Mouse (Mus musculus) fibroblast of lung, adult 2 months (primary cell): ENCODE measurements around the gene Mrps18b.
A peak's percentile ranks its signal among the peaks of the same experiment; 100 is the strongest.
"Not testable (repeated sequence)": the region's sequence is repeated elsewhere in the genome, so short reads cannot be mapped to it uniquely, and the experiment has no call there.

Source experiments
- DNase-seq: peaks from one replicate; pipeline ENCODE4 v3.0.0-alpha.2; 2011; ENCODE audit warnings: low read depth

Mrps18b gene

DNA sequence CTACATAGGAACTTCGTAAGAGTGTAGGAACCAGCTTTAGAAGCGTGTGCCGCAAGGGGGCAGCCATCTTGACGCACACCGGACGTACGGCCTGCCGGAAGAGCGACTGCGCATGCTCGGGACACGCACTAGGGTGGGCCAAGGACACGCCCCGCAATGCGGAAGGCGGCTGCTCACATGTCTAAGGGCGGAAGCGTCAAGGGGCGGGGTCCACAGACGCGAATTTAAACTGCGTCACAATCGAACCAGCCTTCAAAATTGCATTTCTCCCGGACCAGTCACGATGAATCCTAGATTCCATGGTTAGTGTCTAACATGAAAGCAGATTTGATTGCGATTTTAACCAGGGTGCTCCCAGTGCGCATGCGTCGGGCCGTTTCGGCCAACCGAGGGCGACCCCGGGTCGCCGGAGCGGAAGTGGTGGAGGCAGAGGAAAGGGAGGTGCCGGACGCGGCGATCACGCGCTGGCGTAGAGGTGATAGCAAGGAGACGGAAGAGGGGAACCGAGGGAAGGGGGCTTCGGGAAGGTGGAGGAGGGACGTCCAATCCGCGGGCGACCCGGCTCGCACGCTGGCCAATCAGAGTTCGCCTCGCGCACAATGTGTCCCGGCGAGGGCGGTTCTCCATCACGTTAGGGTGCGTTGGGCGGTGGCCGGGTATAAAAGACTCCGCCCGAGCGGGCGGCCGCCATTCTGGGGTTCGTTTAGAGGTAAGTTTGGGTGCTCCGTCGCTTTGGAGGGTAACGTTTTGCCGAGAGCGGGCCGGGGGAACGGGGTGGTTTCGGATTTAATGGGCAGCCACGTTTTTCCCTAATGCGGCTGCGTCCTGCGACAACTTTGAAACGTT lies at the start of gene Mrps18b, which contains the start of gene Ppp1r10:
Mrps18b (minus strand) TSS at position 93 of the 846 bp plus-strand sequence.
Ppp1r10 (plus strand) TSS at position 138 of the 846 bp plus-strand sequence.
- DNase-seq, result peak; percentile 99

DNA sequence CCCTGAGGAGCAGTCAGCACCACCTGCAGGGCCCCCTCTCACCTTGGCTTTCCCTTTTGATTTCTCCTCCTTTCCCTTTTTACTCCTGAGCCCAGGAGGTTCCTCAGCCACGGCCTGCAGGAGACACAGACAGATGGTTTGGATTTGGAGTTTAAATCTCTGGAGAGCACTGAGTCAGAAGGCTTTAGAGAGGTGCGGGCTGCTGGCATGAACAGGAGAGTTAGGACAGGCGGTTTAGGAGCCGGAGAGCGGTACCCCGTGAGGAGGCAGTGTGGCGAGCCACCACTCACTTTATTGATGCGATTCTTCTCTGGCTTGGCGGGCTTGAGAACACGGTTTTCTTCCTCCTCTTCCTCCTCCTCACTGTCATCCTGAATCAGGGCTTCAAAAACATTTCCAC lies 47.1 kb upstream of the Mrps18b start:
- no peak for DNase-seq

DNA sequence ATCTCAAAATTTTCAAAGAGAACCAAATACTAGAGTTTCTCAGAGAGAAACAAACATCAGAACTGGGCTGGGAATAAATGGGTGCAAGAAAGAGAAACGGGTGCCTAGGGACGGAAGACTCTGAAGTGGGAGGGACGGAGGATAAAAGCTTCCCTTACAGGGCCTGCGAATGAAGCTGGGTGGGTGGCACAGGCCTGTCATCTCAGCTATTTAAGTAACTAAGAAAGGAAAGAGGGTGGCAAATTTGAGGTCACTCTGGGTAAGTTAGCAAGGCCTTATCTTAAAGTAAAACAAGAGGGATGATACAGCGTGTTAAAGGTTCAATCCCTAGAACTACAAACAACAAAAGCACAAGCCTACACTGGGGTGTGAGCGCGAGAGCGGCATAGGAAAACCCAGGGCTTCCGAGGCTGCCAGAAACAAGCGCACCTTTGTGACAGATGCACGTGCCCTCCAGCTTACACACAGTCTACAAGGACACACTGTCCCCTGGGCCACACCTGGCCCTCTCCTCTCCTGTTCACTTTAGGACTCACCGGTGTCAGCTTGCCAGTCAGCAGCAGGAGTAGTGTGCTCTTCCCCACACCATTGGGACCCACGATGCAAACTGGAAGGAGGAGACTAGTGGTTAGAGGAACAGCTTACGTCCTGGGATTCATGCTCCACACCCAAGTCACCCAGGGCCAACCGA lies 42.5 kb upstream of the Mrps18b start:
- DNase-seq, result no peak

DNA sequence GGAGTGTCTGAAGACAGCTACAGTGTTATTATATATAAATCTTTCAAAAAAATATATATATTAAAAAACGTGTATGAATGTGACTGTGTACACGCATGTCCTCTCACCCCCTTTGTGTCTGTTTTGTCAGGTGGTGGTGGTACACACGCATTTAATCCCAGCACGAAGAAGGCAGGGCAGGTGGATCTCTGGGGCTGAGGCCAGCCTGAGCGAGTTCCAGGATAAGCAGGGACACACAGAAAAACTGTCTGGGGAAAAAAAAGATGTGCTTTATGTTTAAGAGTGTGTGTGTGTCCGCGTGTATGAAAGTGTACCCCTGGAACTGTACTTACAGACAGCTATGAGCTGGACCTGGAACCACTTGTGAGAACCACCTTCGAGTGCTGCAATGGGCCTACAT lies 38.5 kb upstream of the Mrps18b start:
- no peak for DNase-seq

DNA sequence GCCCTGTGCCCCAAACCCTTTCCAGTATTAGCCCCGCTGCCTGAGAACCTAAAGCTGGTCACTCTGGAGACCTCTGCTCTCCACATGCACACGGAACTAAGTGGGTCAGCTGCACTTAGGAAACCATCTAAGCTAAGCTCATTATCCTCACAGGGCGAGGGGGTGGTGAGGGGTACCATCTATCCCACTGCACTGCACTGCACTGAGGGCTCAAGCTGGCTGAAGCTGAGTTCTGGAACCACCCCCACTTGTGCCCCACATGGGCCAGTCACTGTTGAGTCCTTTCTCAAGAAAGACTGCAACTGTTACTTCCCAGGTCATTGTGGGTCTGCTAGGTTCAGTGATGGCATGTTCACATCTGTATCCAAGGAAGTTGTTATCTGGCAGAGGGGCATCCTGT lies 36.4 kb upstream of the Mrps18b start:
- DNase-seq, result not testable (repeated sequence)

DNA sequence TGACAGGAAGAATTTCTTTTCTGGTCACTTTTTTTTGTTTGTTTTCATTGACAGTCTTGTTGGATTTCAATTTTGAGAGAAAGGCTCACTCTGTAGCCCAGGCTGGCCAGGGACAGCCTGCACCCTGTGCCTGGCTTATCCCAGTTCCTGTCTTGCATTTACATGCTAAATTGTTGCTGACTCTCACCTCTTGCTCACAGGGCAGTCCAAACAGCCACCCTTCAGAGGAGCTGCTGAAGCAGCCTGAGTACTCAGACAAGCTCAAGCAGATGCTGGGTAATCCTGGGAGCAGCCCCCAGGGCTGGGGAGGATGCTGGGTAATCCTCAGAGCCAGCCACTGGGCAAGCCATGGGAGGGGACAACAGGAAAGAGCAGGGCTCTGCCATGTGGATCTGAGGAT lies 34.8 kb upstream of the Mrps18b start:
- not testable (repeated sequence) for DNase-seq

DNA sequence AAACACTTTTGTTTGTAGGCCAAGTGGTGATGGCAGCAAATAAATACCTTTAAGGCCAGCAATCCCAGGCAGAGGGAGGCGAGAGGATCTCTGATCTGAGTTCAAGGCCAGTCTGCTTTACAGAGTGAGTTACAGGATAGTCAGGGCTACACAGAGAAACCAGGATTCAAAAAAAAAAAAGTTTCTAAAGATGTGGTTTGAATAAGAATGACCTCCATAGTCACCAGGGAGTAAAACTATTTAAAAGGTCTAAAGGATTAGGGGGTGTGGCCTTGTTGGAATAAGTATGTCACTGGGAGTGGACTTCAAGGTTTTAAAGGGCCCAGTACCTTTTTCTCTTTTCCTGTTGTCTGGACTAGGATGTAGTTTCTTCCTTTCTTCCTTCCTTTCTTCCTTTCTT lies 23.8 kb upstream of the Mrps18b start:
- DNase-seq, result no peak

DNA sequence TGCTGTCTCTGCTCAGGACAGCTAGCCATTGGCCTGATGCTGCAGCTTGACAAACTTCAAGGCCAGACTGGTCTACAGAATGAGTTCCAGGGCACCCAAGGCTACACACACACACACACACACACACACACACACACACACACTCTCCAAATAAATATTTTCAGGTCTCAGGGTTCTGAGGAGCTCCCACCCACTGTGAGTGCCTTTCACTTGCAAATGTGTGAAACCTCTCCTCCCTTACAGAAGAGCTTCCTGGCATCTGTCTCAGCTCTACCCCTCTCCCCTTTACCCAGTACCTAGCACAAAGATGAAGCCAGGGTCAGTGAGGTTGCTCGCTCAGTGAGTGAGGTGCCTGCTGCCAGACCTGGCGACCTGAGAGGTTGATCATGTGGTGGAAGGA lies 22.9 kb upstream of the Mrps18b start:
- no peak for DNase-seq

DNA sequence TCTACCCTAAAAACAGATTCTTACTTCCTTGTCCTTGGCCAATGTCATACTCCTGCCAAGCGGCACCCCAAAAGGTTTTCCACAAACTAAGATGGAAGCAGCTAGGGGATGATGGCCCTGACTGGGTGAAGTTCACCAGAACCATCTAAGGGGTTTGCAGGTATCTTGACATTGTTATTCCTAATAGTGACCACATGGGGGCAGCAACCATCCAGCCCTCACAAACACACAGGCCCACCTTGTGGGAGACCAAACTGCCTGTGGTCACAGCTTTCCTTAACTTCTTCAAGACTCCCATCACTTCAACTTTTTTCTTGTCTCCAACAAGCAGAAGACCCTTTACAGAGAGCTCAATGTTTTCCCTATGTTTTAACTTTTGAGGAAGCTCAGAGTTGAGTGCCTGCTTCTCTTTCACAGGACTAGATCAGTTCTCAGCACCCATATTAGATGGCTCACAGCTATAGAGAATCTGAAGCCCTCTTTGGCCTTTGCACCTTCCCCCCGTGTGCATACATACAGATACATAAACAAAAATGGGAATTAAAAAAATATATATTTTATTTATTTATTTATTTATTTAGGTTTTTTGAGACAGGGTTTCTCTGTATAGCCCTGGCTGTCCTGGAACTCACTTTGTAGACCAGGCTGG lies 21.6 kb upstream of the Mrps18b start:
- no peak for DNase-seq

DNA sequence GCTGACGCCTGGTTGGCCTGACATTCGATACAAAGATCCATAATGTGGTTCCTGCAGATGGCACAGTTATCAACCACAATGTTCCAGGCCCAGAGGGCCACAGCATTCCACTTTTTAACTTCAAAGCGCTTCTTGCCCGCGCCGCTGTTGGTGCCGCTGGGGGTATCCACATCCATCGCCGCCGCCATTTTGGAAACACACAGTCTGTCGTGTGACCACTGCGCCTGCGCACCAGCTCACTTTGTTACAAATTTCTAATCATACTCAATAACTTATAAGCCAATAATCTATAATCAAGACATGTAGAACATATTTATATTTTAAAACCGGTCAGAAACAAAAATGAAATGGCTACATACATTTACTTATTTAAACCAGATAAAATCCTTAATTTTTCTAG lies 19.6 kb upstream of the Mrps18b start:
- not testable (repeated sequence) for DNase-seq

DNA sequence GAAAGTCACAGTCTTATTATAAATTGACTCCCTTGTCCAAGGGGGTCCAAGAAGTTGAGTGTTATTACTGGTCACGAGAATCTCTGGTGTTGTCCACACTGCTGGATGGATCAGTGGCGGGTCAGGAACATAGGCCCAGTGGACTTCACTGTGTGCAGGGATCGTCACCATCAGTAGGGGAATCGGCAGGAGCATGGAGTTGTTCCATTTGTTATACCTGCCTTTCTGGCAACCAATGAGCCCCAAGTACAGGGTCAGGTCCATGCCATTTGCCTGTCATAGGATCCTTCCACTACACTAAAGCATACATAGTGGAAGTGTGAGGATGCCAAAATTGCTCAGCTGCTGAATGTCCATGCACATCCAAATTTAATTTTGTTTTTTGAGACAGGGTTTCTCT lies 16.4 kb upstream of the Mrps18b start:
- DNase-seq, result no peak

DNA sequence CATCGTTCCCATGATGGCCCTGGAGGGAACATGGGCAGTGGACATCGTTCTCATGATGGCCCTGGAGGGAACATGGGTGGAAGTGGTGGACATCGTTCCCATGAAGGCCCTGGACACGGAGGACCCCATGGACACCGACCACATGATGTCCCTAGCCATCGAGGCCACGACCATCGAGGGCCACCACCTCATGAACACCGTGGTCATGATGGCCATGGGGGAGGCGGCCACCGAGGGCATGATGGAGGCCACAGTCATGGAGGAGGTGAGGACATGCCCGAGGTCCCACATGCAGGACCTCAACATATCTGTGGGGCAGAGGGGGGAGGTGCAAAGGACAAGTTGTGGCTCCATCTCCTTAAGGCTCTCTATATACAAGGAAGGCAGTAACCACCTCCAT lies 14.4 kb upstream of the Mrps18b start:
- DNase-seq, result no peak

DNA sequence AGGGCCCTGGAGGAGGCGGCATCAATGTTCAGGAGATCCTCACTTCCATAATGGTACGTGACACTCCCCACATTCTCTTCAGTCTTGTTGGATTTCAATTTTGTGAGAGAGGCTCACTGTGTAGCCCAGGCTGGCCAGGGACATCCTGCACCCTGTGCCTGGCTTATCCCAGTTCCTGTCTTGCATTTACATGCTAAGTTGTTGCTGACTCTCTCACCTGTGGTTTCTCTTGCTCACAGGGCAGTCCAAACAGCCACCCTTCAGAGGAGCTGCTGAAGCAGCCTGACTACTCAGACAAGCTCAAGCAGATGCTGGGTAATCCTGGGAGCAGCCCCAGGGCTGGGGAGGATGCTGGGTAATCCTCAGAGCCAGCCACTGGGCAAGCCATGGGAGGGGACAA lies 13.3 kb upstream of the Mrps18b start:
- DNase-seq, result no peak

DNA sequence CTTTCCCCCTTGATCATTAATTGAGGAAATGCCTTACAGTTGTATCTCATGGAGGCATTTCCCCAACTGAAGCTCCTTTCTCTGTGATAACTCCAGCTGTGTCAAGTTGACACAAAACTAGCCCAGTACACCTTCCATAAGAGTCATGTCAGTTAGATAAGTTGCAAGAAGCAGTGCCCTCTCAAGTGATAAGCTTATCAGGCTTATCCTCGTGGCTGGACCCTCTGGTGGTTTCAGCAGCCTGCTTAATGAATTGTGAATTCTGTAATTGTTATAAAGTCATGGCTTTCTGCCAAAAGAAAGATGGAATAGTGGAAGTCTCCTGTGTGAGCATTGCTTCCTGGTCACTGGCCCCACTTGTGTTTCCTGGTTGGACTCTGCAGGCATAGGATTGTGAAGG lies 11.3 kb upstream of the Mrps18b start:
- DNase-seq, result no peak

DNA sequence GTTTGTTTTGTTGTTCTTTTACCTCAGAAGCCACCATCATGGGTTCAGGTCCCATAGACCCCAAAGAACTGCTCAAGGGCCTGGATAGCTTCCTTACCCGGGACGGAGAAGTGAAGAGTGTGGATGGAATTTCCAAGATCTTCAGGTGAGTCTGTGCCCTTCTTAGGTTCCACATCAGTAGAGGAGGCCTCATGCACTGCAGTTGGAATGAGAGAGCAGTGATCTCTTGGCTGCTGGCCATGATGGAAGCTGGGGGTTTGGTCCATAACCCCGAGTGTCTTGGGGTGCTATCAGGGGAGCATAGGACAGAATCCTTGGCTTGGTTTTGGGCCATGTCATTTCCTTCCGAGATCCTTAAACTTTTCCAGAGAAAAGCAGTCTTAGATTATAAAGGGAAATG lies 7.1 kb upstream of the Mrps18b start:
- no peak for DNase-seq

DNA sequence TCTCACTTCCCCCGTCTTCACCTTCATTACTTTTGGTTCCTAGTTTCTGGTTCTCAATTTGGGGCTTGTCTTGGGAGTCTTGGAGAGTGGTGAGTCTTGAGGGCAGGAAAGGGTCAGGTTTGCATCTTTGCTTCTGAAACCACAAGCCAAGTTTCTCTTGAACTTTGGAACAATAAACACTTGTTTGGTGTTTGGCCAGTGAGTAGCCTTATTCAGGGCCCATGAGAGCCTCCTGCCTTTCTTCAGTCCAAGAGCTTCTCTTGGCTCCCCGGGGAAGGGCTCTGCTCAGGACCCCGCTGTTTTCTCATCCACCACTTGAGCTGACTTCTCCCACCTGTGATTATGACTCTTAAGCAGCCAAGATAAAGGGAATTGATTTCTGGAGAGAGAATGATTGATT lies 6.4 kb upstream of the Mrps18b start:
- no peak for DNase-seq

DNA sequence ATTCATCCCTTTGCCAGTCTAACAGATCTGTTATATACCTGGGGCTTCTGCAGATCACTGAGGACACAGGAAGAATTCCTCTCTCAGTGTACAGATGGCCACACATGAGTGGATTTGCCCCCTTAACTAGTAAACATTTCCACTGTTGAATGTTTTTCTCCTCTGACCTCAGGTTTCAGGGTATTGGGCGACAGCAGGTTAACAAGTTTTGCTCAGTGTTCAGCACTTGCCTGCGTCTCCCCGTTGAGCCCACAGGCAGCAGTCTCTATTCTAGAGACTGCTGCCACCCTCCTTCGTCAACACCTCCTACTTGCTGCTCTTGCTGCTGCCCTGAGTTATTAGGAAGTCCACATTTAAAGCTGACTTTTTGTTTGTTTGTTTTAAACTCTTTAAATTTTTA lies 5.5 kb upstream of the Mrps18b start:
- DNase-seq, result no peak

DNA sequence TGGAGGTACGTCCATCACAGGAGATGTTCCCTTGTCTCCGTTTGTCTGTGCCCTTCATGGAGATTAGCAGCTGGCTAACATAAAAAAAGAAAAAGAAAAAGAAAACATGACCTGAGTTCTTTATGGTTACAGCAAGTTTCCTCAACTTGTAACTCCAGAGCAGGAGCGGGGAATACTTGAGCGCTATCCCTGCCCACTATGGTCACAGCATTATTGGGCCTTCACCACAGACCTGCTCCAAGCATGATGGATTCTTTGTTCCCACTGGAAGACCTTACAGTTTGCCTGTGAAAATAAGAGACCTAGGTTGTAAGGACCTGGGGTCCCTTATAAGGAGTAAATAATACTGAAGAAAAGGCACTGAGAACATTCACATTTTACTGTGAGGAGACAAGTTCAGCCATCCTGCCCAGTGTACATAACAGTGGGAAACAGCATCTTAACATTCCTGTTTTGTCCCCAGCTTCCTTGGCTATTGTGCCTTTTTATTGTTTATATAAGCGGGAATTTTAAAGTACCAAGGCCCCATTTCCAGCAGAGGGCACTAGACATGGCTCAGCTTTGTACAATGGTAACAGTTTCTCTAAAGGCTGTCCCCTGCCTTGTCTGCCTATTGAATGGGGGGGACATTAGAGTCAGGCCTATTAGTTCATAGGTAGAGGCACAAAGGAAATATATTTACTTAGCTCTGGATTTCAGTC lies 4.8 kb upstream of the Mrps18b start:
- DNase-seq, result no peak

DNA sequence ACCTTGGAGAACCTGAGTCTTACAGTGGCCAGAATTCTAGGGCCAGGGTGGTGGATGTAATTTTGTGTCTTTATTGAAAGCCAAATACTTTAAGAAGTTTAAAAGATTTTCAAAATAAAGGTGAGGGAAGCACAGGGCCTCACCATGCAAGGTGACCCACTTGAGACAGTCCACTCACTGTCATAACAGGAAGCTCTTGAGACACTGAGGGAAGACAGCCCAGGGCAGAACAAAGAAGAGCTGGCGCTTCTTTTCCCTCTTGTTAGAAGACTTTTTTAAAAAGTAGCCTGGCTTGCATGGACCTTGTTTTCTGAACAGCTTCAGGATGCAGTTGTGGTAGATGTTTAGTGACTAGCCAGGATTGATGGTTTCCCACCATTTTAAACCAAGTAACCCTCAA lies 4.2 kb upstream of the Mrps18b start:
- DNase-seq, result no peak

DNA sequence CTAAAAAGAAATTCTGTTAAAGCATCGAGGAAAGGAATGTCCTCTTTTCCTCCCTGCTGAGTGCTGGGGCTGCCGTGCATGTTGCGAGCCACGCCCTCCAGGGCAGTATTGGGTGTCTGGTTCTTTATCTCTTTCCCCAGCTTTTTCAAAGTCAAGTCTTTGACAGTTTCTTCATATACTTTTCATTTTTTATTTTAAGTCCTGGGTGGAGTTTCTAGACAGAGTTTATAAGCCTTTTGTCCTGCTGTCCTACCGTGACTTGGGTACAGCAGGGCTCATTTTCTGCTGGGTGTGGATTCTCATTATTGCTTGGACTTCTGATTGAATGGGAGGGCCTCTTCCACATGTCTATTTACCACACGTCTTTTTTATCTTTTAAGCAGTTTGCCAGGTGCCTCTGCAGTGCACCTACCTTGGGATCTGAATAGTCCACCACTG lies 3.7 kb upstream of the Mrps18b start:
- DNase-seq, result no peak

DNA sequence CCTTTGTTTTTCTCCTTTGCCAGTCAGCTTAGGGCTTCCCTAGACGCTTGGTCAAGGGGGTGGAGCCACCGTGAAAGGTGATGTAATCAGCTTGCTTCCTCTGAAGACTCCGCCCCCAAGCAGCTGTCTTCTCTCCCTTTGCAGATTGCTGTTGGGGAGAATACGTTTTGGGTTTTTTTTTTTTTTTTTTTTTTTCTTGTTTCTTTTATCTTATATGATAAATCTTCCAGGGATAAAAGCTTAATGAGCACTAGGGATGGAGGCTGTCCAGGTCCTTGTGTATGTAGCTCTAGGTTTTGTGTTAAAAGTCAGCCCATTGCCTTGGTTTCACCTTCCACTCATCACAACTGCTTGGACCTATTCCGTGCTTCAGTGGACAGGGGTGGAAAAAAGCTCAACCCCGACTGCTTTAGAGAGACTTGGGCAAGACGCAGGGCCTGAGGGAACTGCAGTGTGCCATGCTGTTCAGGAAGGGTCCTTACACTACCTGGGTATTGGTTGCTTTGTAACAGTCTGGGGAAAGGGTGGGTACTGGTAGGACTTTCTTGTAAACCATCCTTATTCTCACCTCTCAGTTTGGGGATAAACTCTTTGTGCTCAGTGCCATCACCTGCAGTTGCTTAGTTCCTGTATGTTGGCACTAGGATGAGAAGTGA lies 3.0 kb upstream of the Mrps18b start:
- peak; percentile 95 for DNase-seq
